Mouse (Mus musculus) megakaryocyte, embryonic 14.5 days (primary cell): ENCODE data around the gene Cybrd1. TPM values are rescaled to one million over a fixed set of nuclear protein-coding genes. Genes with fewer than 3 reads are reported as not detected.

Experiments
- H3K27me3 ChIP-seq: replicated peaks from 2 replicates; pipeline ENCODE3; 2012; ENCODE audit warnings: inconsistent platforms
- H3K36me3 ChIP-seq: replicated peaks from 2 replicates; pipeline ENCODE3; 2012; ENCODE audit warnings: low read length, inconsistent platforms, mixed read lengths
- H3K4me1 ChIP-seq: 2 replicates; pipeline ENCODE4 v1.6.1; 2012; ENCODE audit warnings: inconsistent platforms
- H3K4me3 ChIP-seq: replicated peaks from 2 replicates; pipeline ENCODE3; 2012; ENCODE audit warnings: moderate library complexity, mild to moderate bottlenecking, inconsistent platforms
- H3K9me3 ChIP-seq: 2 replicates; pipeline ENCODE4 v1.6.1; 2012; ENCODE audit warnings: inconsistent platforms
- FLI1 ChIP-seq: IDR thresholded peaks from 2 replicates; pipeline ENCODE4 v1.6.1; 2012; ENCODE audit warnings: low read length, inconsistent platforms, mixed read lengths
- GATA1 ChIP-seq: IDR thresholded peaks from 3 replicates; pipeline ENCODE4 v1.6.1; 2012; ENCODE audit warnings: mixed read lengths, low read length, inconsistent platforms, borderline replicate concordance
- polyA plus RNA-seq: library from polyadenylated mRNA; stranded (reverse); fragments of >175 nt; gene quantifications from 2 replicates; pipeline ENCODE4 v1.2.3, GENCODE M21; 2012; ENCODE audit warnings: low replicate concordance; ENCODE audit not compliant: insufficient read depth

Cybrd1 gene
- polyA plus RNA-seq, 1 experiment = 0.06 TPM

- H3K9me3 ChIP-seq = no peaks in the 10 kb centered on the region
- H3K4me1 ChIP-seq = peaks cover 4% of the 10 kb centered on the region; the same call in 1 of the 2 replicates
- TF ChIP-seq FLI1 (no peak), GATA1 (no peak)
- H3K27me3 ChIP-seq = peaks cover 22% of the 10 kb centered on the region
- no peaks in the 10 kb centered on the region for H3K36me3 ChIP-seq
- H3K4me3 ChIP-seq = no peak overlapping the region
Measured at GRCm38 (mm10) chr2:71187950-71188349, 70.2 kb downstream of the Cybrd1 start.

GRCm38 (mm10) chr2:71188861-71189260 lies 71.1 kb downstream of the Cybrd1 start:
- H3K4me3 ChIP-seq = no peak overlapping the region
- TF ChIP-seq FLI1 = no peak
- no peak for TF ChIP-seq GATA1
- H3K4me1 ChIP-seq = peaks cover 7% of the 10 kb centered on the region; the same call in 1 of the 2 replicates
- peaks cover 22% of the 10 kb centered on the region for H3K27me3 ChIP-seq
- H3K36me3 ChIP-seq = no peaks in the 10 kb centered on the region
- no peaks in the 10 kb centered on the region for H3K9me3 ChIP-seq

- peaks cover 7% of the 10 kb centered on the region; the same call in 1 of the 2 replicates for H3K4me1 ChIP-seq
- H3K9me3 ChIP-seq = no peaks in the 10 kb centered on the region
- no peak for TF ChIP-seq GATA1
- no peak for TF ChIP-seq FLI1
- H3K4me3 ChIP-seq = no peak overlapping the region
- H3K36me3 ChIP-seq = no peaks in the 10 kb centered on the region
- peaks cover 22% of the 10 kb centered on the region for H3K27me3 ChIP-seq
Measured at GRCm38 (mm10) chr2:71191391-71192194, 73.9 kb downstream of the Cybrd1 start.

- Histone ChIP-seq H3K4me3 (peak overlapping the region; percentile 53), H3K4me1 (peaks cover 7% of the 10 kb centered on the region; the same call in 1 of the 2 replicates), H3K36me3 (no peaks in the 10 kb centered on the region), H3K27me3 (peaks cover 22% of the 10 kb centered on the region), H3K9me3 (no peaks in the 10 kb centered on the region)
- TF ChIP-seq FLI1 (no peak), GATA1 (no peak)
Measured at GRCm38 (mm10) chr2:71192195-71192807, 74.6 kb downstream of the Cybrd1 start.

Other genes starting within 250 kb of the Cybrd1 start
- 2.2 and 4.0 TPM in 2 replicates for gene Dcaf17, start 62.6 kb upstream of the Cybrd1 start, polyA plus RNA-seq
- 2.9 and 8.6 TPM in 2 replicates for gene Mettl8, start 62.3 kb upstream of the Cybrd1 start, polyA plus RNA-seq
- gene Dync1i2, start 93.8 kb downstream of the Cybrd1 start, polyA plus RNA-seq = 15.3 TPM in 1 of 2 replicates, not detected in the other
- 4.7 and 7.9 TPM in 2 replicates for gene Slc25a12, start 249.8 kb downstream of the Cybrd1 start, polyA plus RNA-seq